ENCODE assay signal across 9 mouse cellular contexts in genomic region chr2:133614672-133615071, GRCm38 (mm10).
DNase-seq lines count a peak whose midpoint lies in the region; ATAC-seq and TF ChIP-seq lines count a peak whose summit lies in the region.
"Had no signal": no experiment of that assay in that cellular context is flagged by ENCODE, and none has a peak within 500 bp of the region (broad histone marks: within the 10 kb centered on the region; RNA-seq: fewer than 3 reads in every experiment).

No protein-coding gene starts in this region.

- 25% methylated on average over 4 of the region's 4 CpGs for WGBS in forebrain, embryonic 16.5 days
- WGBS in liver, postnatal 0 days (ENCODE audit: insufficient replicate concordance): 23% methylated on average over 4 of the region's 4 CpGs
- 25% methylated on average over 4 of the region's 4 CpGs for WGBS in stomach, postnatal 0 days

- H3K4me1 ChIP-seq in testis, adult 2 months (ENCODE audit: control insufficient read depth, insufficient read depth, low read length): no peaks in the 10 kb centered on the region
- H3K4me1 ChIP-seq in forebrain, embryonic 16.5 days (replicated peaks; ENCODE audit: control insufficient read depth, insufficient read depth, low read length): no peaks in the 10 kb centered on the region
- H3K4me1 ChIP-seq in liver, postnatal 0 days (ENCODE audit: insufficient read depth): no peaks in the 10 kb centered on the region
- no peaks in the 10 kb centered on the region for H3K4me1 ChIP-seq in stomach, postnatal 0 days (replicated peaks; ENCODE audit: control insufficient read depth, insufficient read depth)

- no peaks in the 10 kb centered on the region for H3K27me3 ChIP-seq in testis, adult 2 months (ENCODE audit: control insufficient read depth, insufficient read depth, low read length)
- no peaks in the 10 kb centered on the region for H3K27me3 ChIP-seq in forebrain, embryonic 16.5 days (replicated peaks; ENCODE audit: control insufficient read depth, insufficient read depth, low read length)
- H3K27me3 ChIP-seq in liver, postnatal 0 days (ENCODE audit: insufficient read depth, low read length): peaks cover 22% of the 10 kb centered on the region
- H3K27me3 ChIP-seq in stomach, postnatal 0 days (ENCODE audit: control insufficient read depth, insufficient read depth, low read length): no peaks in the 10 kb centered on the region

- no peaks in the 10 kb centered on the region for H3K36me3 ChIP-seq in testis, adult 2 months (ENCODE audit: control insufficient read depth, insufficient read depth, low read length)
- no peaks in the 10 kb centered on the region for H3K36me3 ChIP-seq in forebrain, embryonic 16.5 days (ENCODE audit: control insufficient read depth, insufficient read depth)
- H3K36me3 ChIP-seq in liver, postnatal 0 days (replicated peaks; ENCODE audit: insufficient read depth, low read length): no peaks in the 10 kb centered on the region
- no peaks in the 10 kb centered on the region for H3K36me3 ChIP-seq in stomach, postnatal 0 days (ENCODE audit: control insufficient read depth, insufficient read depth, low read length)

- TF ChIP-seq POLR2A in testis, adult 2 months (IDR thresholded peaks at IDR 0.05; ENCODE audit: control insufficient read depth, low read depth, low read length): no peak

- no peak for TF ChIP-seq EP300 in liver, postnatal 0 days (IDR thresholded peaks at IDR 0.05; ENCODE audit: low read depth)
- TF ChIP-seq EP300 in stomach, postnatal 0 days (optimal IDR thresholded peaks at IDR 0.05): no peak

- no peaks in the 10 kb centered on the region for H3K9me3 ChIP-seq in forebrain, embryonic 16.5 days (ENCODE audit: control insufficient read depth, low read length)
- no peaks in the 10 kb centered on the region for H3K9me3 ChIP-seq in liver, postnatal 0 days (ENCODE audit: low read length)
- H3K9me3 ChIP-seq in stomach, postnatal 0 days (ENCODE audit: control insufficient read depth, low read length): no peaks in the 10 kb centered on the region

- H3K4me2 ChIP-seq in forebrain, embryonic 16.5 days (ENCODE audit: low read length): no peak overlapping the region
- H3K4me2 ChIP-seq in liver, postnatal 0 days (ENCODE audit: low read depth, low read length): no peak overlapping the region
- no peak overlapping the region for H3K4me2 ChIP-seq in stomach, postnatal 0 days (replicated peaks; ENCODE audit: low read depth)

- no peak overlapping the region for H3K27ac ChIP-seq in testis, adult 2 months (ENCODE audit: control insufficient read depth, insufficient read depth, low read depth, low read length)
- no peak overlapping the region for H3K27ac ChIP-seq in forebrain, embryonic 16.5 days (ENCODE audit: low read length)
- no peak overlapping the region for H3K27ac ChIP-seq in liver, postnatal 0 days (ENCODE audit: low read depth)
- no peak overlapping the region for H3K27ac ChIP-seq in stomach, postnatal 0 days (replicated peaks)

- peak; percentile 44; the same call in 1 of the 2 replicates for TF ChIP-seq CTCF in testis, adult 2 months (IDR thresholded peaks at IDR 0.05; ENCODE audit: control insufficient read depth, insufficient read depth, insufficient replicate concordance, low read depth, low read length)
- peak; percentile 82 for TF ChIP-seq CTCF in liver, postnatal 0 days (IDR thresholded peaks at IDR 0.05; ENCODE audit: low read depth)
- TF ChIP-seq CTCF in stomach, postnatal 0 days (IDR thresholded peaks at IDR 0.05; ENCODE audit: low read depth): peak; percentile 80

- peak; percentile 20 for DNase-seq in adrenal gland, adult 2 months
- DNase-seq in adrenal gland, adult 8-10 months: no peak
- DNase-seq in testis, postnatal 10 days (ENCODE audit: low spot score): no peak
- peak; percentile 43 for DNase-seq in liver, postnatal 0 days
- peak; percentile 23 for DNase-seq in stomach, postnatal 0 days (ENCODE audit: low spot score)

- peak; percentile 68 for ATAC-seq in forebrain, embryonic 16.5 days
- no peak for ATAC-seq in liver, postnatal 0 days
- ATAC-seq in stomach, postnatal 0 days (ENCODE audit: low FRiP score, low TSS enrichment): no peak
- no peak for ATAC-seq in monocyte, adult 5-6 weeks (replicated peaks; ENCODE audit: insufficient number of reproducible peaks, low FRiP score, low TSS enrichment, poor library complexity, severe bottlenecking)

- no peak overlapping the region for H3K9ac ChIP-seq in forebrain, embryonic 16.5 days (replicated peaks; ENCODE audit: low read depth, low read length)
- no peak overlapping the region for H3K9ac ChIP-seq in liver, postnatal 0 days (replicated peaks)
- H3K9ac ChIP-seq in stomach, postnatal 0 days (ENCODE audit: low read length): no peak overlapping the region

- H3K4me3 ChIP-seq in testis, adult 2 months (ENCODE audit: control insufficient read depth, low read depth, low read length): no peak overlapping the region
- H3K4me3 ChIP-seq in forebrain, embryonic 16.5 days (replicated peaks; ENCODE audit: low read length): no peak overlapping the region
- H3K4me3 ChIP-seq in liver, postnatal 0 days (ENCODE audit: low read depth, low read length): no peak overlapping the region
- H3K4me3 ChIP-seq in stomach, postnatal 0 days (ENCODE audit: low read depth, low read length): no peak overlapping the region
- H3K4me3 ChIP-seq: myocyte had no signal

Comparison
In these comparisons a context has a peak if more than half of its experiments do, and no peak if none do; other contexts are left out.
1. DNase-seq: peak in adrenal gland, adult 2 months (single experiment), liver, postnatal 0 days (single experiment) and stomach, postnatal 0 days (single experiment); none in adrenal gland, adult 8-10 months (single experiment) and testis, postnatal 10 days (single experiment).
2. Peak in every context shown above with its lines, with median percentiles within 50 percentile points of each other: CTCF ChIP-seq.